Mouse (Mus musculus) spleen, embryonic (tissue): ENCODE results near the gene Stox2.

Source experiments
- CTCF ChIA-PET: fragments of 350-600 bp; sonication (Branson Sonifier 250); formaldehyde crosslinking; loops from one replicate; lab custom pipeline; 2022; lab: Charles Lee

Gene Stox2

DNA sequence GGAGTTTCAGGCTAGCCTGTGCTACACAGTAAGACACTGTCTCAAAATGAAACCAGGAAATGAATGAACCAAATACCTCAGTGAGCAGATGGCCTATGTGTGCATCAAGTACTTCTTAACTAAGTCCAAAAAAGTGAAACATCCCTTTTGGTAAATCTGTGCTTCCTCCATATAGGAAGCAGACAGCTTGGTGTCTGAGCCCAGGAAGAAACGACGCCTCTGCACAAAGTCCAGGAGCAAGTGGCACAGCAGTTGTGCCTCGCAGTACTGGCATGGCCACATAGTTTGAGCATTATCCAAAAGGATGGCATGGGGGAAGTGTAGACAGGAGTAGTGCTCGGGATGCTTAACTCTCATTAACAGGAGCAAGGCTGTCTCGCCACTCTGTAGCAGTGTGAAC is 140.3 kb downstream of the Stox2 start:
- CTCF ChIA-PET, result no interaction called here

DNA sequence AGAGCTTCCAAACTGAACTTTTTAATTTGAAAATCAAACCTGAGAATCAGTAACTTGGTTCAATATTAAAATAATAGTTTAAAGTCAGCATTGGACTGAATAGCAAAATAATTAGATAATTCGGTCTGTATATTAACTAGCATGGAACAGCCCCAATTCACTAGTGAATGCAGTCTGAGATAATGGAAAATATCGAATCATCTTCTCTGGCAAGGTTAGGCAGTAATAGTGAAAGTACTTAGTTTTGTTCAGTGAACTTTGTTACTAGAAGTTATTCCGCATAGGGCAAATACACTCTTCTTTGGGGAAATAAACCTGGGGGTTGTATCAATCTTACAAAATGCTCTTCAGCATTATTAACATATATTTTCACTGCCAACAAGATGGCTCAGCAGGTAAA is 147.7 kb downstream of the Stox2 start:
- CTCF ChIA-PET, result no interaction called here

DNA sequence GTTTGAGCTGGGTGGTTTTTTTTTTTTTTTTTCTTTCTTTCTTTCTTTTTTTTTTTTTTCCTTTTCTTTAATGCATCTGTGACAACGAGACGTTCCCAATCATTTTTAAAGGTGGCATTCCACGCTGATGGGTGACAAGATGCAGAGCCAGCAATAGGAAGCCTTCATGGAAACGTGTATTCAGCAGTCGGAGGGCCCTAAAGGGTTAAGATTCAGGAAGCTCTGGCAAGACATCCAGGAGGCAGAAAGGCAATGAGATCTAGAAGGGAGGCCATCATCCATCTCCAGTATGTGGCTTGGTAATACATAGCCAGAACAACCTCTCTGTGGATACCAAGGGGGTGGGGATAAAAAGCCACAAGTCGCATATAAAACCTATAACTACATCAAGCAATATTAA is 156.5 kb downstream of the Stox2 start:
- CTCF ChIA-PET, result no interaction called here

DNA sequence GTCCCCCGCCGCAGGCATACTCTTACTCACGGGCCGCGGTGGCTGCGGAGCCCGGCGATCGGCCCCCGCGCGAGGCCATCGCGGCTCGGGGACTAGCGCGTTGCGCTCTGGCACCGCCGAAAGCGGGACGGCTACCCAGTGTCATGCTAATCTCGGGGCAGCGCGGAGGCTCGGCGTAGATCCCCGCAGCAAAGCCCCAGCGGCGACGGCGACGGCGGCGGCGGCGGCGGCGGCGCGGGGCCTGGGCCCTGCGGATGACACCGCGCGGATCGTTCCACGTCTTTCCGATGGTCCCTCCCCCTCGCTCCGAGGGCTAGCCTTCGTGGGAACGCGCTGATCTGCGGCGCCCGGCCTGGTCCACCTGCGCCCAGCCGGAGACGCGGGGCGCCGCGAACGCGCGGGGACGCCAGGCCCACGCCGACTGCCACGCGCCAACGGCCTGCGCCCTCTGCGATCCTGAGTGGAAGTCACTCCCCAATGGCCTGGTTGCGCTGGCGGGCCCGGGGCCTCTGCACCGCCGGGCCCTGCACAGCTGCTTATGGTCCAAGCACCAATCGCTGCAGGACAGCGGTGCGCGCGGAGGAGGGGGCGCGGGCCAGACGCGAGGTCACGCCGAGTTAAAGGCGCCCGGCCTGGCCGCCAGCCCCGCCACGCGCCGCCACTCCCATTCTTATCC is 157.2 kb downstream of the Stox2 start:
- CTCF ChIA-PET, result no interaction called here

DNA sequence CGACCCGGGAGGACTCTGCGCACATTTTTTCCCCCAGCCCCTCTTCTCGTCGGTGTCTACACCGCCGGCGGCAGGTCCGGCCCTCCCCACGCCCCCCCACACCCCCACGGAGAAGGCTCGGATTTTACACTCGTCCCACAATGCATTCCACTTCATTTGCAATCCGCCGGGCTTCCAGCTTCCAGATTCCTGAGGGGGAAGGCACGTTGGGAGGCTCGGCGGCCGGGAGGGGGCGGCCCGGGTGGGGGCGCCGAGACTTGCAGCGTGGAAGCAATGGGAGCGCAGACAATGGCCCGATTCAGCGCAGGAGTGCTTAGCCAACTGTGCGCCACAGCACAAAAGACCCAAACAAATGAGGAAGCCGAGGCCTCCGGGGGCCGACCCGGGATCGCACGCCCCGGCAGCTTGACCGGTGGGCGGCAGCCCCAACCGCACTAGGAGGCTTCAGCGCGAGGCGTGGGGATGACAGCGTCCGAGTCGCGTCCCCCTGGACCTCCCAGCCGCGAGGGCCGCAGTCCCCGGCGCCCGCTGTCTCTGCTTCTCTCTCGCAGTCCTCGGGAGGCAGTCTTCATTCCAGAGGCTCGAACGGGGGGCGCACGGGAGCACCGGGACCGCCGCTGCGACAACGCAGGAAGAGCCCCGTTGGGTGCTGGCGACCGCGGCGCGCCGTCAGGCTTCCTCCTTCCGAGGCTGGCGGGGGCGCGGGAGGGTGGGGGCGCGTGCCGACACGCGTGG is 157.9 kb downstream of the Stox2 start:
- CTCF ChIA-PET, result no interaction called here

DNA sequence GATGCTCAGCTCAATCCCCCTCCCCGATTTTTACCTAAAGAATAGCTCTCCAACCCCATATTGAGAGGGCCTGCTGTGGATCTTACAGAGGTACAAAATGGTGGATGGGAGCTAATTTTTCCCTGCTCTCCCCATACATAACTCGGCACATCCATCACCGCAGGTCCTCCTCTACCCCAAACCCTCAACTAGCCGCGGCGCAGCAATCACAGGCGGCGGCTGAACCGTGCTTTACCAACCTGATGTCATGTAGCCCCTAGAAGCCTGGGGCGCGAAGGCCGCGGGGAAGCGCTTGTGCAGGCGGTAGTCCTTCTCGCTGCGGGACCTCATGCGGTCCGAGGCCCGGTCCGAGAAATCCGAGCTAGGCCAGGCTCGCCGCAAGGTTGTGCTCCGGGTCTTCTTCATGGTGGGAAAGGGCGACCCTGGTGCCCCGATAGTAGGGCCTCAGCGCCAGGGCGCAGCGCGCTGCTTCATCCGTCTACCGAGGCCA is 158.5 kb downstream of the Stox2 start:
- CTCF ChIA-PET, result no interaction called here

DNA sequence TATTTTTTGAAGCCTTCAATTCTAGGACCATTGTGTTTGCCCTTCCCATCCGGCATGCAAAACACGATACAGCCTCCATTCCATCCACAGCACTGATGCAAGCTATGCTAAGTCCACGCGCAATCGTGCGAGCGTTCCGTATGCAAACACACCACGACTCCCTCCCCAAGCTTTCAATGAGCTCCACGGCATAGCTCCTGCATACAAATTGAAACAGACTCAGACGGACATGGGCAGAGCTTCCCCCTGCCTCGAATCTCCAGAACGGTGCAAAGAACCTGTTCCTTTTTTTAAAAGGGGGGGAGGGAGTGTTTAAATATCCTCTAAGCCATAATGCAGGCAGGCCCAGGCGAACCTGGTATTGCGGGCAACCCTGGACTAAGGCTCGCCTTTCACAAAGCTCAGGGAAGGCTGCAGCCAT is 159.0 kb downstream of the Stox2 start:
- CTCF ChIA-PET, result no interaction called here

DNA sequence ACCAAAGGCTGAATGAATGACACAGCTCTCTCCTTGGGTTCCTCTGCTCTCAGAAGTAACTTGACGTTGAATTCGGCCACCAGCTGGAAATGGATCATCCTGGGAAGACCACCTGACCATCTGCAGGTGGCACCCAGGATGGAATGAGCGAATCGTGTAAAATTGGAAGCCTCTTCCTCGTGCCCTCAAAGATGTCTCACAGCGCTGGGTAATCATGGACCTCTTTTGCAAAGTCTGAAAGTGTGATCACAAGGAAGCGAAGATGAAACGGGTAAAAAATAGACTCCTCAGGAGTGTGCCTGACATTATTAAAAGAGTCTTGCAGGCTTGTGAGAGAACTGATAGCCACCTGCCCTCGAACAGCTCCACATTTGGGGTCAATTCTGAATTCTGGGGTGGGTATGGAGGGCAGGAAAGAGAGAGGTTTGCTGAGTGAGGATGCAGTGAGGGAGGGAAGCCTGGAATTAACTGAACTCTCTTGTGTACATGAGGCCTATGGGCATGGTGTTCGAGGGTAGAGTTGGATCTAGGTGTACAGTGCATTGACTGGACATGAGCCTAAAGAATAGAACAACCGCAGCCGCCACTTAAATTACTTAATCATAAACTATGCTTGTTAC is 160.0 kb downstream of the Stox2 start:
- CTCF ChIA-PET, result no interaction called here

DNA sequence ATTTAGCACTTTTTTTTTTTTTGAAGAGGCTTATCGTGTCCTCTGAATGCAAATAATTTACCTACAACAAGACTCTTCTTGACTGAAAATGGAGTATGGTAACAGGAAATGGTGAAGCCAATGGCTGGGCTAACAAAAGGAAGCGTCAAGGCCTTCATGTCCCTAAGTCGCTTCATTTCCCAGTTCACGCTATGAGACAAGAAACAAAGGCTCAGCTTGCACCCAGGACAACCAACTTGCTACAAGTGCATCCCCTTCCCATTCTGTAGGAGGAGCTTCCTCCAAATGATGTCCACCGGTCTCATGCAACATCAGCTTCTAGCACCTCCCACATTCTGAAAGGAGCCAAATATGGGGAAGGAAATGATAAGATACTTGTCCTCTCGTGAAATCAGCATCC is 160.7 kb downstream of the Stox2 start:
- CTCF ChIA-PET, result no interaction called here

DNA sequence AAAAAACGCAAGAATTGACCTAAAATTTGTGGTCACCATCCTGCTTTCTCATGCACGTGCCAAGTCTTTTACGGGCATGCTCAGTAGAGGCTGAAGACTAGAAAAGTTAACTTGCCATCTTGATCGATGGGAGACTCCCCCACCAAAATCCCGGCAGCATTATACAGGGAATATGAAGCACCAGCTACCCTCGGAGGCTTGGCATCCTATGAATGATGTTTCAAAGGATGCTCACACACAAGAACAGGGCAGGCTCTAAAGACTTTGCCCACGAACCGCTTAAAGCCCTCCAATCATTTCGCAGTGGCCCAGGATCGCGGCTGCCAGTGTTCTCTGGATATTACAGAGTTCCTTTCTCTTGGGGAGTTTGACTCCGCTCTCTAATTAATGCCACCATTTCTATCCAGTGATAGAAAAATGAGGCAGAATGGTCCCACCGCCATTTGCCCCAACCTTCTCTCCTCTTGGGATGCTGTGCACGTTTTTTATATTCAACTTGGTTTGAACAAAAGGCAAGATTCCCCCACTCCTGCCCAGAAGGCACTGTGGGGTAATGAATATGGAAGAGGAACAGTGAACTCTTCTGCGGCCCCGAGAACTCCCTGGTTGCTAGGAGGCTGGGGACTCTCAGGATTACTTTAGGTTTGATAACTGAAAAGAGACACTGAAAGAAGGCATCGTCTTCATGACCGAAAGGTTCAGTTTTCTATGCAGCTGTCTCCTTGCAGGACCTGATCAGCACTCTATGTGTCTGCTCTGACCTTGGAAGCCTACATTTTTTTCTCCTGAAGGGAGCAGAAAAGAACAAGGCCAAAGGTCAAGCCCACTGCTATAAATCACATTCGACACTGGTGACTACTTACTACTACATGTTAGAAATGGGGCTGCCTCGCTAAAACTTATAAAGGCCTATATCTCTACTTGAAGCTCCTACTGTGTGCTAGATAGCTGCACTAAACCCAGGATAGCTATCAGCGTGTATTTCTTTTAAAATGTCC is 161.5 kb downstream of the Stox2 start:
- CTCF ChIA-PET, result no interaction called here

DNA sequence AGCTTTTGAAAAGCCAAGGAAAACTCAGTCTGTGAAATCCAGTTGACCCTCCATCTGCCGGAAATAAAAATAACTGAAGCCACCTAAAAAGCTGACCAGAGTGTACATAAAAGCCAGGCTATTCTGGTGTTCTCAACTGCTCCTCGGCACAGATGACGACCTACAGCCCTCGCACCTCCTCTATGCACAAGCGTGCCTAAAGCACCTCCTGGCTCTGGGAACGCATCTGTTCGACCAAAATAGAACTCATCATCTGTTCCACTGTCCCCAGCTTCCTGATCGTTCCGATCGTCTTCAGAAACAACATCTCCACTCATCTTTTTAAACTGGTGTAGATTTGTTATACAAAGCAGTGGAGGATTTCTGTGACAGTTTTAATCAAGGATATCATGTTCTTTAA is 166.3 kb downstream of the Stox2 start:
- CTCF ChIA-PET, result no interaction called here

DNA sequence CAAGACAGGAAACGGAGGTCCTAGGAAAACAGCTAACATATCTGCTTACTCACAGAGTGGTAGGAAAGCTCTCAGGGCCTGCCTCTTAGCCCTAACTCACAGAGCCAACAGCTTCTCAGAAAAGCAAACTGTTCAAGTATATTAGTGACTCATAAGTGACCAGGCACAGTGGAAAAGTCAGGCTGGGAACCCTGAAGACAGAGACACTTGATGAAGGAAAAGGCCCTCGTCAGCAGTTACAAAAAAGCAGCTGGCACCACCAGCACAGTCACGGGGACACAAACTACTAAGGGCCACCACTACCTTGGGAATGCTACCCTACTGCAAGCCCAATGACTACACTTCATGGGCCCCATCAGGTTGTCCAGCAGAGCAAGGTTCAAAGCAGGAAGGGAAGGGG is 168.0 kb downstream of the Stox2 start:
- CTCF ChIA-PET, result no interaction called here

DNA sequence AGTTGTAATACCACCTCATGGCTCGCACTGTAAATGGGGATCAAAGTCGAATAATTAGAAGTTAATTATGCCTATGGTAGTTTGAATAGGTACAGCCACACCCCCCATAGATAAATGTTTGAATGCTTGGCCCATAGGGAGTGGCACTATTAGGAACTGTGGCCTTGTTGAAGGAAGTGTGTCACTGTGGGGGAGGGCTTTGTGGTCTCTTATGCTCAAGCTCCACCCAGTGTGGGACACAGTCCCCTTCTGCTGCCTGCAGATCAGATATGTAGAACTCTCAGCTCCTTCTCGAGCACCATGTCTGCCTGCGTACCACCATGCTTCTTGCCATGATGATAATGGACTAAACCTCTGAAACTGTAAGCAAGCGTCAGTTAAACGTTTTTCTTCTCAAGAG is 177.2 kb downstream of the Stox2 start:
- CTCF ChIA-PET, result no interaction called here

DNA sequence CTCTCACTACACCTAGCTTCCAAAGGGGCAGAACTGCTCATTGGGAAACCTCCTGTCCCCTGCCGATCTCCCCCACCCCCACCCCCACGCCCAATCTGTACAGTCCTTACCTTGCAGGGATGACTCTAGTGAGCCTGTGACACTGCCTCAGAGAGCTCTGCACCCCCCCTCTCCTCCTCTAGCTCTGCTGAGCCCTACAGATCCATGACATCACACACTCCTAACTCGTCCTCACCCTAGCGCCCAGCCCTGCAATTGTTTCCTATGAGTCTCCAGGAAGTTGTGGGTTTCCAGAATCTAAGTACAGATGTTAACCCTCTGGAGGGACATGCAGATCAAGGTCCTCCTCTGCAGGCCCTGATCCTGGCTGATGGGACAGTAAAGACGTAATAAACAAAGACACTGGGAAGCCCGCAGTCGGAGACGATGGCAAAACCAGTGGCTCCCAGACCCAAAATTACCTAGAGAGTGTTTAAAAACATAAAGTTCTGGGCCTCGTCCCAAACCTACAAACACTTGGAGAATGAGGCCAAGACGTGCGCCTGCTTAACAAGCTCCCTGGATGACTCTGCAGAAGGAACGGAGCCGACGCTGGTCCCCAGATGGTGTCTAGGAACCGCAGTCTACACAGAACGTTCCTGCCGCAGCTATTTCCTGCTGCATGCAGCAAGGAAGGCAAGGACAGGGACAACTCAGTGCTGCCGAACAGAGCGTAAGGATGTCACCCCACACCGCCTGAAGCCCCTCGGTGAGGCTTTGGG is 177.9 kb downstream of the Stox2 start:
- CTCF ChIA-PET, result no interaction called here

DNA sequence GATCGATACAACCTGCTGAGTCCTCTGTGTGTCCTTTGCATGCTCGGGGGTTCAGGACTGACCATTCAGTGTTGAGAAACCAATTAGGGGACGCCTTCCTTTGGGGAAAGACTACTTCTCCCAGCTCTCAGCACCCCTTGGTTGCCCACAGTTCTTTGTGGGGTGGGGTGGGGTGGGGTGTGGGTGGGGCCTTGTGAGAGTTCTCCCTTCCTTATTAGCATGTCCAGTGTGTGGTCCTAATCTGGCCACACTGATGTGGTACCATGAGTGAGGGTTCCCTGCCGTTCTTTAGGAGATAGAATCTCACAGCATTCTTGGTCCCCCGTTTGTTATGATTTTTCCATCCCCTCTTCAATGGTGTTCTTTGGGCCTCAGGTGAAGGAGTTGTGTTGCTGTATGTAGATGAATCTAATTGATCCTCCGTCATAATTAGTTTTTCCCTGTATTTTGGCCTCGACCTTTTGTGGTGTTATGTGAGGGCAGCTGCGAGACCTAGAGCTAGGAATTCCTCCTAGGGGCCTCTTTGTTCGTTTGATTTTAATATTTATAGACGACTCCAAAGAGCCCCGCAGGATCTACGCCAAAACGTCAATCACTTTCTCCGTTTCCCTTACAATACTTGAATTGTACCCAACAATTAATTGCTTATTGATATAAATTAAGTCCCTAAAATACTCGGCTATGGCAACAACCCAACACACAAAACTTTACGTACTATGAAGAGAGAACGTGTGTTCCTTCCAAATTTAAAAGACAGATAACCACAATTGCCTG is 182.9 kb downstream of the Stox2 start:
- CTCF ChIA-PET, result no interaction called here

DNA sequence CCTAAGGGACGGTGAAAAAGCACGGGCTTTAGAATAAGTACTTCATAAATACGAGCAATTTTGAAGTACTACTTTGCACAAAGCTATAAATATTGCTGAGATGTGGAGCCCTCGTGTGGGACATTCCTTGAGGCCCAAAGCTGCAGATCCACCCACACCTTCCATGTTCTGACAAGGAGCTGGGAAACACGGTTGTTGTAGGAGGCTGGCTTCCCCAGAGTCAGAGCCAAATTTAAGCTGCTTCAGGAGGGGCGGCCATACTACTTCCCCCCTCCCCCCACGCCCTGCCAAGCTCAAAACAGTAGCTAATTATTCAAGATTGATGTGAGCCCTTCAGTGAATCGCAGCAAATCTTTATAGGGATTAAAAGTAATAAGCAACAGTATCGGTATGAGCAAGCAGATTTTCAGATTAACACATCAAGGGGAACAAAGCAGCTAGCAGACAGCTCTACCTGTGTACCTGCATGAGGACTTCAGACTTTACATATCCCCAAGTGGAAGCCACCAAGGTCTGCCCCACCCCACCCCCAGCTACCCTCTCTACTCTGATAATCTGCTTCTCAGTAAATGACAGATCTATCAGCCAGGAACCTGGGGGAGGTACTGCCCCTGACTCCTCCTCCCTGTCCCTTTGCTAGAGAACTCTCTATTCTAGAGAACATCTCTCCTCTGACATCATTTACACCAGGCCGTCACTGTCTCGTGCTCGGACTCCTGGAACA is 185.2 kb downstream of the Stox2 start:
- CTCF ChIA-PET, result no interaction called here

DNA sequence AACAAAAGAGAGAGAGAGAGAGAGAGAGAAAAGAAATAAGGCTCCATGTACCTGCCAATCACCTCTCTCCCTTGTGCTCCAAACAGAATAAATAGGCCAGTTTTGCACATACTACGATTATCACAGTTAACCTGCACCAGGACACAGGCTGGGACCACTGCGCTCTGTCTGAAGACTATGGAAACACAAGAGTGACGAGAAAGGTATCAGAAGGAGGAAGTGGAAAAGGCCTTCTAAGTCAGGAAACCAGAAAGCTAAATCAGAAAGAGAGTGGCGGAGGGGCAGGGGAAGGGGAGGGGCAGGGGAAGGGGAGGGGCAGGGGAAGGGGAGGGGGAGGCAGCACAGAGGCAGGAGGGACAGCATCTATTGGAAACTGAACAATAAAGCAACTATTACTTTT is 195.3 kb downstream of the Stox2 start:
- CTCF ChIA-PET, result no interaction called here

DNA sequence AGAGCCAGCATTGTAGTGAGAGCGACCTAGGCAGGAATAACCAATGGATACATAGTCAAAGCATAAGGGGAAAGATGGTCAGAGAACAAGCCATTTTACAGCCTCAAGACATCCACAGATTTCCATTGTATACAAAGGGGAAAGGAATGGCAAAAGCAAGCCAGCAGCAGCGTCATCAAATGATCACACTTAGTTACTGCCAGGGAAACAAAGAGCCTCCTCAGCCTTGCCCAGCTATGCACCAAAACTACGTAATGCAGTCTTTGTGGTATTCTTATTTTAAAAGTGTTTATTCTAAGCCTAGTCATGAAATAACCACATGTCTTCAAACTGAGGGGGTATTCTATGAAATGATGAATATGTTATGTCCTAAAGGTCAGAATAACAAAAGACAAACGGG is 201.0 kb downstream of the Stox2 start:
- CTCF ChIA-PET, result no interaction called here

DNA sequence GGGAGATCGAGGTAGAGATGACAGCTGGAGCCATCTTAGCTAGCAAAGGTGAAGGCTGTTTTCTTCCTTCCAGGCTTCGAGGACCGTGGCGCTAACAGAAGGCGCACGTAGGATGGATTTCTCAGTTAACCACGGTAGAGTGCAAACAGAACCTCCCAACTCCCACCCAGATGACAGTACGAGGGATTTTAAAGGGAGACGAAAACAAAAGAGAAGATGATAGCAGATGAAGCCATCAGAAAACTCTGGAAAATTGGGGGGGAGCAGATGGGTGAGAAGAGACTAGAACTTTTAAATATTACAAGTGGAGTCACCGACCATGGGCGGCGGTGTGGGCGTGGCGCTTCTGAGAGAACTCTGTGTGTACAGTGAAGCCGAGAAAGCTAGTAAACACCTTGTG is 202.0 kb downstream of the Stox2 start:
- CTCF ChIA-PET, result no interaction called here

DNA sequence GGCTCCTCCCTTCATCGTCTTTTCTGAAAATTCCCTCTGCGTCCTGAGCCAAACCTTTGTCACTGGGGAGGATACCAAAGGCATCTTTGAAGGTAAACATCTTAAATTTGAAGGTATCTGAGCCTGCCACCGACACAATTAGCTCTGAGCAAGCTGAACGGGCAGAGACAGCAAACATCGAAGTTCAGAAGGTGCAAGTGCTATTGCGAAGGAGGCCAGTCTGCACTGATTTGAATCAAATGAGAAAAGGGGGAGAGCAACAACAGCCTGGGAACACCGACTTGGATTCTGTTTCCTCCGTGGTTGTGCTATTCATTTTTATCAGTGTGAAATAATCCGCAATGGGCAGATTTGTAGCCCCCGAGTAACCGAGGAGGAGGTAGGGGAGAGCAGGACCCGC is 202.5 kb downstream of the Stox2 start:
- CTCF ChIA-PET, result no interaction called here
